Mouse (Mus musculus): ENCODE data around the gene Reep3.

Gene Reep3

DNA sequence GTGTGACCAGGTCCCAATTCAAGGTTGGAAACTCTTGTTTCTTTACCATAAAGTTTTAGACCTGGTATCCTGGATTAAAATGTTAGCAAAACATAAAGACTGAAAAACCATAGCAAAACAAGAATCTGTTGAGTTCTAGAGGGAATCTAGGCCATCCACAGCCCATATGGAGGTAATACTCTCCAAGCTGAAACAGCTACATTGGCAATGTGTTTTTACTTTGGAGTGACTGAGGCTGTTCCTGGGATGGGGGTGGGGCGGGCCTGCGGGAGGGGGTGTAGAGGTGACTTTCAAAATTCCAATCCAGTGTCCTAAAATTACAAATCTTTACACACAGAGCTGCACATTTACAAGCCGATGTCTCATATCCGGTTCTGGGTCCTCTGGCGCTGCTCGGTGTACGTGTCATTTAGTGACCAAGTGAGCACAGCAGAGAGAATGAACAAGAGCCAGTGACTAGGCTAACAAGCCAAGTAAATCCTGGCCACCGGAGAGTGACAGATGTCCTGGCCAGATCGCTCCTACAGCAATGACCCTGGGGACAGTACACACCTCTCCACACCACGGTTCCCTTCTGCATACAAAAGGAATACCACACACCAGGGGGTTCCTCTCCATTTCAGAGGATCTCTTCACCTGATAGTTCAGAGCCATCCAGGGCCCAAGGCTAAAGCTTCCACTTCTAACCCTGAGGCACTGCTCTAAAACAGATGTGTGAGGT lies 13.1 kb downstream of the Reep3 start:
- DNase-seq (ENCODE audit: low spot score in 2 of 2), result no peak

DNA sequence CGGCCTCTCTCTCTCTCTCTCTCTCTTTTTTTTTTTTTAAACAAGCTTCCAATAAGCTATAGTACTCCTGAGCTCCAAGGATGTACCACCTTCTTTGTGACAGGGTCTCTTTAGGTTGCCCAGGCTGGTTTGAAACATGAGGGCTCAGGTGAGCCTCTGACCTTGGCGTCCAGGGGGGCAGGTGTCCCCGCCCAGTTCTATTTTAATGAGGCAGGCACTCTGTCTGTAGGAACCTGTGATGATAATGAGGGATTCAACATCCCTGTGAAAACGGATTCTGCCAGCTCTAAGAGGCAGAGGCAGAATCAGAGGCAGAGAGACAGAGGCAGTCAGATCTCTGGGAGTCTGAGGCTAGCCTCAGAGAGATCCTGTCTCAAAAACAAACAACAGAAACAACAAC lies 14.2 kb downstream of the Reep3 start:
- no peak for DNase-seq (ENCODE audit: low spot score in 2 of 2)

DNA sequence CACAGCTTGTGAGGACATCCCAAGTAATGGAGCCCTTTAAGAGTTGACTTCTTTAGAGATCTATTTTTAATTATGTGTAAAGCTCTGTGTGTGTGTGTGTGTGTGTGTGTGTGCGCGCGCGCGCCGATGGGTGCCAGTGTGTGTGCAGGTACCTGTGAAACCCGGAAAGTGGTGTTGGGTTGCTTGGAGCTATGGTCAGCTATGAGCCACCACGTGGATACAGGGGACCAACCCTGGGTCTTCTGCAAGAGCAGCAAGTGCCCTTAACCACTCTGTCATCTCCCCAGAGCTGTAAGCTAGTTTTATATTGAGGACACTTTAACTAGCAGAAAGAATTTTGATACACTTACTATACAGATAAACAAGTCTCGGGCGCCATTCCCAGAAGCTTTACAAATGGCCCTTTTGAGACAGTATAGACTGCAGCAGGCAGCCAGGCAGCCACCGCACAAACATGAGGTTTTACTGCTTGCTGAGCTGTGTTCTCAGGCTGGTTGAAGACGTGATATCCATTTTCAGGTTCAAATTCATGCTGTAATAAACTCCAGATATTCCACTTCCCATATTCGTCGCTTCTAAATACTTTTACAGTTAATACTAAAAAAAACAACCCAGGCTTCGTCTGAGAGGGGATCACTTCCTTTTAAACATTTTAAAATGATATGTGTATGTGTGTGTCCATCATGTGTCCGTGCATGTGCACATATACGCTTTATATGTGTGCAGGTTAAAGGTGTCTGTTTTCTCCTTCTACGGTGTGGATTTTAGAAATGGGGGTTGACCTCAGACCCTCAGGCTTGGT lies 15.3 kb downstream of the Reep3 start:
- DNase-seq (ENCODE audit: low spot score in 2 of 2), result no peak

DNA sequence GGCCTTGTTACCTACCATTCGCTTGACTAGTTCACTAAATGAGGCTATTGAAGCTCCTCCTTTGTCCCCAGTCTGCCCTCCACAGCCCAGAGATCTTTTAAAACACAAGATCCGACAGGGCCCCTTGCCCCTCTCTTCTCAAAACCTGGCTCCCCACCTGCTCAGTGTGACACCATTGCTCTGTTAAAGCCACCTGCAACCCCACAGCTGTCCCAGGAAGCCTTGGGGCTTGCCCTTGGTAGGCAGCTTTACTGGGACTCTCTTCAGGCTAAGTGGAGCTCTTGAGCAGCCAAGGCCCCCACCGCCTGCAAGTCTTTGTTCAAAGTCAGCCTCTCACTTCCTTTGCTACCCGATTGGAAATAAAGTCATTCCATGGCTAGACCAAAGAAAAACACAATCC lies 17.7 kb downstream of the Reep3 start:
- DNase-seq (ENCODE audit: low spot score in 2 of 2), result no peak

DNA sequence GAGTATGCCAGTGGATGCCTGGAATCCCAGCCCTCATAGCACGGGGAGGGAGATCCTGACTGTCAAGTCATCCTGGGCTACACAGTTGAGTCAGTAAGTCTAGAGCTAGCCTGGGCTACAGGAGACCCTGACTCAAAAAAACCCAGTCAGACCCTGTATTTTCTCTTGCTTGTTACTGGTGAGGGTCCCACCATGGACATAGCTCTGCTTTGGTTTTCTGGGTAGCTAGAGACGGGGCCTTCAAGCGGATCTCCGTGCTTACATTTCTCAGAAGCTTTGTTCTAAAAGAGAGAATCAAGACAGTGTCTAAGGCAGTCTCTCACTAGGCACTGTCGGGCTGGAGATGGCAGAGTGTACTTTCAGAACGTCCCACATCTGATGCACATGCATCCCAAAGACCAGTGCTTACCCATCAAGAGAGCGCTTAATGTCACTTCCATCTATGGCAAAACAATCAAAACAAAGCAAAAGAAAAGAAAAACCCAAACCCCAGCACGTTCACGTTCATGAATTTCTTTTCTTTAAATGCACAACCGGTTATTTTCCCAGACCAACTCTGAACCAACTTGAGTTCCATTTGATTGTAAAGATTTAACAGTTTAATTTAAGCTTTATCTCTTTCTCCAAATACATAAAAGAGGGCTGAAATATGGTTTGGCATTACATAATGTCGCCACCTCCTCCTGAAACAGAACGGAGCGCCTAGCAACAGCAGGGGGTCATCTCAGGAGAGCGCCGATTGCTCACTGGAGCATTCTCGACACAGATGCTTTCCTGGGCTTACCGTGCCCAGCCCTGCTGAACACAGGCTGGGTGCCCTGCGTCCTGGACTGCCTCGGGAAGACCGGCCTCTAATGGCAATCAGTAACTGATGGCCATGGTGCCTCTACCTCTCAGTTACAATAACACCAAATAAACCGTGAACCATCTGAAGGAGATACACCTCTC lies 20.5 kb downstream of the Reep3 start:
- DNase-seq (ENCODE audit: low spot score in 2 of 2), result no peak

DNA sequence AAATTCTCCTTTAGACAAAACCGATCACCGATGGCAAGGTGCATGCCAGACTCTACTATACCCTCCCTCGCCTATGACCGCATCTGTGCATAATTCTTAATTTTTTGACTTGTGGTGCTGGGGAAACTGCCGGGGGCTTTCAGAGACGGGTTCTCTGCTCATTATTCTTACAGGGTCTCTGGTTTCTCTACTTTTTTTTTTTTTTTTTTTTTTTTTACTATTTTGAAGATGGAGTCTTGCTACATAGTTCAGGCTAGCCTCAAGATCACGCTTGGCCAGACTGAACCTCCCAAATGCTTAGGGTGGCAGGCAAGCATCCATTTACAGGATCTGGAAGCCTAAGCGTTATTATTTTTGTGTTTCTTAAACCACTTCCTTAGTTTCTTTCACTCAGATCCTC lies 23.2 kb downstream of the Reep3 start:
- no peak for DNase-seq (ENCODE audit: low spot score in 2 of 2)

DNA sequence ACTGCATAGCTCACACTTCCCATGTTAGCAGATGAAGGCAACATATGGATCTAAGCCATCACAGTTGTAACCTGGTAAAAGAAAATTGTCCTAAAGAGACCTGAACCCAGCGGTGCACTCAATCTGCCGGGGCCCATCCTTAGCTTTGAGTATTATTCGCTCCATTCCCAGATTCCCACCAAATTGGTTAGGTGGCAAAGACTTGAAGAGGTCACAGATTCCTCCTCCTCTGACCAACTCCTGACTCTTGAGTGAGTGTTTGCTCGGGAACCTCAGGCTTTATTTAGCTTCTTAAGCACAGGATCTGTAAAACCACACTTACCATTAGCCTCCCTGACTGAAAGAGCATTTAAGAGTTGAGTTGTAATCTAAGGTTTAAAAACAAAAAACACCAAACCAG lies 24.1 kb downstream of the Reep3 start:
- no peak for DNase-seq (ENCODE audit: low spot score in 2 of 2)

- no peak for DNase-seq (ENCODE audit: low spot score in 2 of 2)
Measured at GRCm38 (mm10) chr10:67071884-67072283, 24.9 kb downstream of the Reep3 start.

- no peak for DNase-seq (ENCODE audit: low spot score in 2 of 2)
Measured at GRCm38 (mm10) chr10:67071389-67071788, 25.4 kb downstream of the Reep3 start.

- no peak for DNase-seq (ENCODE audit: low spot score in 2 of 2)
Measured at GRCm38 (mm10) chr10:67069013-67069412, 27.7 kb downstream of the Reep3 start.

- no peak for DNase-seq (ENCODE audit: low spot score in 2 of 2)
Measured at GRCm38 (mm10) chr10:67066421-67066820, 30.3 kb downstream of the Reep3 start.

DNA sequence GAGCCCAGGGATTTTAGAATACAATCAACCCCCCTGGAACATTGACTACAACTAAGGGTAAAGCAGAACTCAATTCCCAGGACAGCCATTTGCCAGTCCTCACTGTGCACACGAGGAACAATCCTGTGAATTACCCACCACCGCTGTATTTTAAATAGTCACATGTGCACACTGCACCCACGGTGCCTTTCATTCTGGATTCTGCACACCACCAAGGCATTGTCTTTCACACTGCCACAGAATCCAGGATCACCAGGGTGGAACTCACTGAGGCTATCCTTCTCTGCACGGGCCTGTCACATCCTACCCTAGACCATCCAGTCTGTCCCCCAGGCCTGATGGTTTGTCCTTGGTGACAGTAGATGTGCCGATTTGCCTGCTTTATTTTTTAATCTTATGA lies 30.8 kb downstream of the Reep3 start:
- DNase-seq (ENCODE audit: low spot score in 2 of 2), result no peak

DNA sequence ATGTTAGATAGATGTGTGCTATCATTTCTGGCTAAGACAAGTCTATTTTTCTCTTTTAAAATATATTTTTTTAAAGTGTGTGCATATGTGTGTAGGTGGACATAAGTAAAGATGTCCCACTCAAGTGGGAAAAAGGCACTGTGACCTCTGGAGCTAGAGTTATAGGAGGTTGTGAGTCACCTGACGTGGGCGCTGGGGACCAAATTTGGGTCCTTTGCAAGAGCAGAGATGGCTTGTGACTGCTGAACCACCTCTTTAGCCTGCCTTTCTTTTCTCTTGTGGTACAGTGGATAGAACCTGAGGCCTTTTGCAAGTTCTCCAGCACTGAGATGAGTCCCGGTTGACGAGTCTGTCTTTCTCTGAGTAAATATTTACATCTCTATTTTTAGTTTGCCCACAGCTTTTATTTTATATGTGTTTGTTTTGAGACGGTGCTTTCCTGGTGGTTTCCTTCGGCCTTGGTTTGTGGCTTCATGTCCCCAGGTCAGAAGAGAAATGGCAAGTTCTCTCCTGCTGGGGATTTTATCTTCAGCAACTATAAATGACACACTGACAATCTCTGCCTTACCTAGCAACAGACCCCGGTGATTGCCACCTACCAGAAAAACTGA lies 31.4 kb downstream of the Reep3 start:
- no peak for DNase-seq (ENCODE audit: low spot score in 2 of 2)

GRCm38 (mm10) chr10:67061823-67062222 lies 34.9 kb downstream of the Reep3 start:
- DNase-seq (ENCODE audit: low spot score in 2 of 2), result no peak

DNA sequence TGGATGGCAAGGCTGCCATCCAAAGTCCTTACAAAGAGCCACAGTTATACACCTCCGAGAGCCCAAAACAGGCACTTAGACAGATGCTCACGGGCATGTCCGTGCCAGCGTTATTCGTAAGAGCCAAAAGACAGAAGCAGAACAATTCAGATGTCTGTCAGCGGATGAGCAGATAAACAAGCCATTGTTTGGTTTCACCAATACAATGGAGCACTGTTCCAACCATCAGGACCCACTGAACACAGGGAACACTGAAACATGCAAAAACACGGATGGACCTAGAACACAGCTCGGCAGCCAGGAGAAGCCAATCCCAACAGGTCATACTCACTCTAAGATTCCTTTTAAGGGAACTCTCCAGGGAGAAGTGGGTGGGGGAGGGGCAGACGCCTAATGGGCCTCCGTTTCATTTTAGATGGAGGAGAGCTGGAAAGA lies 35.4 kb downstream of the Reep3 start:
- DNase-seq (ENCODE audit: low spot score in 2 of 2), result no peak

GRCm38 (mm10) chr10:67058702-67059101 lies 38.0 kb downstream of the Reep3 start:
- no peak for DNase-seq (ENCODE audit: low spot score in 2 of 2)

DNA sequence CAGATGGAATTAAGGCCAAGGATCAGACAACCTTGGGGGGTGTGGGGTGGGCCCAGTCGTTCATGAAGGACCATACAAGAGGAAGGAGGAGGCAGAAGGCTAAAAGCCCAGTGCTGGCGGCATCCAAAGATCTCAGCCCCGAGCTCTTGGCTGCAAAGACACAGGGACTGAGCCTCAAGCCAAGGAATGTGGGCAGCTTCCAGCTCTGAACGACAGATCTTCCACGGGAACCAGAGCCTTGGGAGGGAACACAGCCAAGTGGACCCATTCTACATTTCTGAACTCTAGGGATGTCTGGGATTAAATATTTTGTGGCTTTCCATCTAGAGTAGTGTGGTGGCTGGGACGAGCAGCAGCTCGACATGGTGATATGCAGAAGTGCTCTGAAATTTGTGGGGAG lies 38.4 kb downstream of the Reep3 start:
- DNase-seq (ENCODE audit: low spot score in 2 of 2), result no peak

- no peak for DNase-seq (ENCODE audit: low spot score in 2 of 2)
Measured at GRCm38 (mm10) chr10:67057696-67058095, 39.0 kb downstream of the Reep3 start.

DNA sequence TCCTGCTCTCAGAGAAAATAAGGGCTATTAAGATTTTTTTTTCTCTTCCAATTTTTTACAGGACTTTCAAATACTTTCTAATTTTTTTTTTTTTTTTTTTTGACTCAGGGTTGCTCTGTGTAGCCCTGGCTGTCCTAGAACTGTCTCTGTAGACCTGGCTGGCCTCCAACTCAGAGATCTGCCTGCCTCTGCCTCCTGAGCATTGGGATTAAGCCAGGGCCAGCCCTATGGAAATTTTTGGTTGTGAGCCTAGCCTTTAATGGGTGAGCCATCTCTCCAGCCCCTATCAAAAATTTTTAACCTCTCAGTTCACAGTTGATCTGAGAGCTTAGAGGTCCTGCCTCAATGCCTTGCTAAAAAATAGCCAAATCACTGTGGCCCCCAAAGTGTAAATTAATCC lies 39.5 kb downstream of the Reep3 start:
- no peak for DNase-seq (ENCODE audit: low spot score in 2 of 2)

DNA sequence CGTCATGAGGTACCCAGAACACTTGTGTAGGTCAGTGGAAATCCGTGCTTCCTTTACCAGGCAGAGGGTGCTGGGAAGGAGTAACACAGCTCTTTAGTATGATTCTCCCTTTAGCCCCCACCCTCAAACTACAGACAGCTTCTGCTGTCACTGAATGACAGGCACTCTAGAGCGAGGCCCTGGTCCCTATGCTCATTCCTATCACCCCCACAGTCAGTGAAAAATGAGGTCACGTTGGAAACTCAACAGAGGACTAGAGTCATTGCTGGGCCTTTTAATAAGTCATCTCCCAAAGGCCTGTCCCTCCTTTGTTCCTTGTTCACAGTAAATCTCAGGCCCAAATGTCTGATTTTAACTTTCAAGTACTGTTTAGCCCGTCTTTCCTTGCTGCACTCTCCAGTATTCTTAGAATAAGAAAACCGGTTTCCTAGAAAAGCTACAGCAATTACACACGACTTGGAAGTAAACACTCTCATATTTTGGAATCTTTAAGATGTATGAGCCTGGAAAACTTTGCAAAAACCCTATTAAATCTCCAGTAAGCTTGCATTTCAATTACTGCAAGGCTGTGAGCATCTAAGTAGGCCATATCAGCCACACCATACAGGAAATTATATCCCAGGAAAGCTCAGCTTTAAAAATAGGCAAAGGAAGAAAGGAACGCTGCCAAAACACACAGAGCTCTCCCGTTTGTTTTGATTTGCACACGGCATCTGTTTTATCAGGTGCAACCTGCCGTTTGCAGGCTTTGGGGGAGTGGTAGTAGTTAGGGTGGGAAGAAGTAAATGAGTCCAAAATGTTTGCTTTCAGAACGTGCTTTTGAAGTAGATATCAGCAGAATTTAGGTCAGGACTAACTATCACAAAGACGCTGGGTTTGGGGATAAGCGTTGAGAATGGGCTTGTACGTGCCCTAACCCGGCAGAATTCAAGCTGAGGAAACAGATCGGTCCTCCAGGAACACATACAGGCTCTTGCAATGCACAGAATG lies 40.6 kb downstream of the Reep3 start:
- no peak for DNase-seq (ENCODE audit: low spot score in 2 of 2)

DNA sequence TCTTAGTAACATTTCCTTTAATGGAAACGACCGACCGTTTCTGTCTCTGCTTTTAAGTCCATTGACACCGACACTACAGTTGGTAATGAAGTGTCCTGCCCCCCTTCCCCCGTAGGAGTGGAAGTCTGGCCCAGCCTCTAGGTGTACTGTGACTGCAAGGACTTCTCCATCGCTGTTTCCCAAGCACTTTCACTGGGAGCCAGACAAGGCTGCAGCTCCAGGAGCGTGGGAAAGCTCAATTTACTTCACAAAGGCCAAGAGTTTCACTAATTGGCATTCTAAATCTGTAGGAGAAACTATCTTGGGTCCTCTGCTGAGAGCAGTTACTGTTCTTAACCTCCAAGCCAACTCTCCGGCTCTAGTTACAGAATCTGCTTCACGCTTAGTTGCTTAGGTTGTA lies 43.3 kb downstream of the Reep3 start:
- no peak for DNase-seq (ENCODE audit: low spot score in 2 of 2)
